Mouse (Mus musculus) cerebellum, postnatal 4 days (tissue): ENCODE measurements around the gene Muc15.

ENCODE experiments used
- DNase-seq, 2 experiments: peaks; one replicate each; pipeline ENCODE4 v3.0.0; 2022; ENCODE audit warnings: low spot score in 2 of 2, mixed read lengths in 1 of 2

Muc15 gene

DNA sequence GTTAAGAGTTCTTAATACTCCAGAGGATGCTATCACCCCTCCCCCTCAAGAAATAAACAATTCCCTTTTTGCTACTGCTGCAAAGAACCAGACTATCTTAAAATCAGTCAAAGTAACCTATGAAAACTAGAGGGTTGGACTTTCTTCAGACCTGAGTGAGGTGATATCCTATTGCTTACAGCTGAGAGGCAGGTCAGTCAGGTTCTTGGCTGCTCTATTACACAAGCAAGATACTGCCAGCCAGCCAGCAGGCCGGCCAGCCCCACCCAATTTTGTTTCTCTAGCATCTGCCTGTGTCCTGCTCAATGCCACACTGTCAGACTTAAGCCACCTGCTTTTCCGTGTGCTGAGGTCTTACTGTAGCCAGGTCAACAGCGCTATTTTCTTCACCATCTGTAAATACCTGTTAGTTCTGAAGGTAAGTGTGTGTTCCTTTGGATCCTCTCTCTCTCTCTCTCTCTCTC is at the start of gene Muc15:
TSS of gene Muc15 (plus strand) at position 51 of the 464 bp plus-strand sequence.
- no peak for DNase-seq

DNA sequence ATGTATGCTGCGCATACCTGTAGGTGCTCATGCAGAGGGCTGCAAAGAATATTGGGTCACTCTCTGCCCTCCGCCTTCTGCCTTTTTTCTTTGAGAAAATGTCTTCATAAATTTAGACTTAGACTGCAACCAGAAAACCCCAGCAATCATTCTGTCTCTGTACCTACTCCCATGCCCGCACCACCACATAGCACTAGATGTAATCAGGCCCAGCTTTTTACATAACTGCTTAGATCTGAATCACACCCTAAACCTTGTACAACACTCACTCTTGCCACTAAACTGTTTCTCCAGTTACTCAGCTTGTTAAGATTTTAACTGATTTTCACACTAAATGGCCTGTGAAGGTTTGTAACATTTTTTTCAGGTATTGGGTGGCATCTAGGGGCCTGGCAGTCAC is 11.7 kb upstream of the Muc15 start:
- DNase-seq: no peak

DNA sequence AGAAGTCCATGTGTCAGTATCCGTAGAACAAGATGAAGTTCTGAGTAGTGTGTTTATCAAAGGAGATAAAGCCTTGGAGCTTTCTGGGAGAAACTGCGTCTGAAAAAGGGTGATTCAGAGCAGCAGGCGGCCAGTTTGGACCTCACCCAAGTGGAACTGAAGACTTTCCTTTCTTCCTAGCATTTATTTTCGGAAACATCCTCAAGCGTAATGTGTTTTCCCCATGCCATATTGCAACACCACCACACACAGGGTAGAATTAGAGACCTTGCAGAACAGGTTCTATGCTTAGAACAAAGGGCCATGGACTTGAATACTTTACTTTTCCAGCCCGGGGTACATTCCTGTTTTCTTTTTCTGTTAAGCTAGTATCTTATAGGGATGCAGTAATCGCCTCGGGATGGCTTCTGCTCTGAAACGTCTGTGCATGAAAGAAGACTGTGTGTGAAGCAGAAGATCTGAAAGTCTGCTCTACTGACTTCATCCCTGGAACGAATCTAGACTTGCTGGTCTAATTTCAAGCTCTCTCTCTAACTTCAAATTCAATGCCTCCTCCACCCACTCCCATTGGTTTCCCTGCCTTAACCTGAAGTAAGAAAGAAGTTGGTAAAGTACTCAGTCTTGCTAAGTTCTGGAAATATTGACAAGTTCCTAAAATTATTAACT is 11.0 kb upstream of the Muc15 start:
- no peak for DNase-seq

DNA sequence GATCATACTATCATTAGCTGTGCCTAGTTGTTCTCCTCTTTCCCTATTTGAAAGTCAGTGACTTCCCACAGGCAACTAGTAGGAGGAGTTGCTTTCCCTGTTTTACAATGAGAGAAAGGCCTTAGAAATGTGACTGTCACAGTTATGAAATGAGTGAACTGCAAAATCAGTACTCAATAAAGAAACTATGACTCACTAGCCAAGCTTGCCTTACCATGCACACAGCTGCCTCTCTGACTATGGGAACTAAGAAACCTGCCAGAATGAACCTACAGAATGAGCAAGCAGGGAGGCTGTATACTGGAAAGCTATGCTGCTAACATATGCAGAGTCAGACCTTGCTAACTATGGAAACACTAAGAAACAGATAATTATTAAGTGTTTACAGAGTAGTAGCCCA is 2.1 kb upstream of the Muc15 start:
- no peak for DNase-seq

DNA sequence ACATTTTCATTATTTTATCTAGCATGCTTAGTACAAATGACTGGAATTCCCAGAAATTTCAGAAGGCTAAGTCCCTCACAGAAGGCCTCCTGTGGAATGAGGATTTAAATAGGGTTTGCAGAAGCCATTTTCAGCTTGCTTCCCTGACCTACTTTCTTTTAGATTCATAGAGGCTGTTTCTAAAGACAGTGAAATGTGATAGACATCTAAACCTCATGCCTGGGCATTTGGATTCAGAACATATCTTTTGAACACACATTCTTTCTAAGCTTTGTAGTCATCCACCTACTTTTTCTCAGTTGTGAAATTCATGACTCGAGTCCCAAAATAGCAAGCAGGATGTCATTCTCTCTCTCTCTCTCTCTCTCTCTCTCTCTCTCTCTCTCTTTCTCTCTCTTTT is 1.1 kb downstream of the Muc15 start:
- no peak for DNase-seq

DNA sequence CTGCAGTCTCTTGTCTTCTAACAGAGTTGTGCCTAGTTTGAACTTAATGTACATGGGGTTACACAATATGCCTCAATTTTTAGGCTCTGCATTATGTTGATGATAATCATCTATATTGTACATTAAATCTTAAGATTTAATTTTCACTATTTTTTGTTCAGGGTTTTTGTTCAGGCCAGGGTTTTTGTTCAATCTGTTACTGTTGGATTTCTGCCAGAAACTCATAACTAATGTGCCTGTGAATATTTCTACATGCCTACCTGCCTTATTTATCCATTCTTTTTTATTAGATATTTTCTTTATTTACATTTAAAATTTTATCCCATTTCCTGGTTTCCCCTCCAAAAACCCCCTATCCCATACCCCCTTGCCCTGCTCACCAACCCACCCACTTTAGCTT is 5.0 kb downstream of the Muc15 start:
- no peak for DNase-seq

DNA sequence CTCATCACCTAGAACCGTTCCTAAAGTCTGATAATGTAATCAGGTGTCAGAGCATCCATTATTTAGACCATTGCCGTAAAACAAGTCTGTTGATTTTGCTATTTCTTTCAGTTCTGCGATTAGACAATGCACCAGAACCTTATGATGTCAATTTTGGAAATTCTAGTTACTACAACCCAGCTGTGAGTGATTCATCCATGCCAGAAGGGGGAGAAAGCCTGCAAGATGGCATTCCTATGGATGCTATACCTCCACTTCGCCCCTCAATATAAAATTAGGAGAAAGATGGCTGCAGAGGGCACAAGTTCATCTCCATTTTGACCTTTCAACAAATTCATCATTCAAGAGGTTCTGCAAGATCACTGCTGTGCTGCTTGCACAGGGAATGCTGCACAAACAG is 16.1 kb downstream of the Muc15 start:
- DNase-seq: no peak

DNA sequence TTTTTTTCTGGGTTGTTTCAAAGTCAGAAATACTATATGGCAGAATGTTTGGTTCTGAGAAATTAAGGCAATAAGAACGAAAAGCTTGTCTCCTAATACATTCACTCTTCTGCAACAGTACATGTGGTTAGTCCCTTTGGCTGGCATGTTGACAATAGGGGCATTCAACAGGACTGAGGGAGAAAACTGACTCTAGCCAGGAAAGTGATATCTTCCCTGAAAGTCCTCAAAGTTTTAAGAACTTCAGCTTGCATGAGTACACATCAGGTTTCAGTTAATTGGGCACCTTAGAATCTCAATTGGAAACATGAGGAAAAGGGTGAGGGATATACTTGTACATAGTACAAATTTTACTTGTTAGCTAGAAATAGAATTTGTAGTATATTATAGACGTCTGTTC is 16.8 kb downstream of the Muc15 start:
- no peak for DNase-seq

DNA sequence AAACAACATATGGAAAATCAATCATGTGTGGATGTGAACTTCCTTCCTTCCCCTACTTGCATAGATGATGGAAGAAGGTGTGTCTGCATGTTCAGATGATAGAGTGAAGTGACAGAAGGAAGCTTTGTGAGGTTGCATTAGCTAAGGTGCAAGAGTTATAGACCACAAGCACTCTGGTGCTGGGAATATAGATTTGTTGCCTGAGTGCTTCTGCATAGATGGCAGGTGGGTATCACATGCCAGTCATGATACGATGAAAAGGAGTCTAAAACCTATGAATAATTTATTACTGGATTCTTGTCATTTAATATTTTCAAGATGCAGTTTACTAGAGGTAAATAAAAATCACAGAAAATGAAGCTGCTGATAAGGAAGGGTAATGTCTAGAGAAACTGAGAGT is 18.6 kb downstream of the Muc15 start:
- DNase-seq: no peak

DNA sequence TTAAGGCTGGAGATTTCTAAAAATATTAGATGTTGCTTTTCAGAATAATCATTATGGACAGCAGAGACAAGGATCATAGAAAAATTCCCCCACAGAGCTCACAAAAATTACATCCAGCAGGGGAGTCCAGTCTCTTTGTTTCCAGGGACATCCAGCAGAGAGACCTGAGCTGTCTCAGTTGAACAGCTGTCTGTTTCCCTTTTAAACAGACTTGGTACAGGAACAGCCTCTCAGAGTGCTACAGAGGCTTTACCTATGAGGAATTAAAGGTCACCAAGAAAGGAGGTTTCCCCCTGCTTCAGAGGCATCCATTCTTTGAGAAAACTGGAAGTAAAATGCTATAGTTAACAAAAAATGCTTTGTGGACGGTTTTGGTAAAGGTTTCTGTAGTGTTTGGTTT is 19.4 kb downstream of the Muc15 start:
- DNase-seq: no peak

DNA sequence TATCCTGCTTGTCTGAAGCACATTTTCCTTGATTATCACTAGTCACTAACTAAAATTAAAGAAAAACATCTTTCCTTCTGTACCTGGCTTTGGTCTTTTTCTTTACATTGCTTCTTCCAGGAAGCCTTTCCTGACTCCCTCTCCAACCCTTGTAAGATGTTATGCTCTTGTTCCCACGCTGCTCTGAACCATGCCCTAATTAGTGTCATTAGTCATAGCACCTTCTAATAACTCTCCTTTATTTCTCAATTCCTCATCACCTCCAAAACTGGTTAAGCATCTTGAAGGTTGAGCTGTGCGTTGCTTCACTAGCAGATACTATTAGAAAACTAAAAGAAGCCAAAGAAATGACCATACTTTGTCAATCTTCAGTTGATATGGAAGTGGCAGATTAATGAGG is 36.4 kb downstream of the Muc15 start:
- DNase-seq: no peak

DNA sequence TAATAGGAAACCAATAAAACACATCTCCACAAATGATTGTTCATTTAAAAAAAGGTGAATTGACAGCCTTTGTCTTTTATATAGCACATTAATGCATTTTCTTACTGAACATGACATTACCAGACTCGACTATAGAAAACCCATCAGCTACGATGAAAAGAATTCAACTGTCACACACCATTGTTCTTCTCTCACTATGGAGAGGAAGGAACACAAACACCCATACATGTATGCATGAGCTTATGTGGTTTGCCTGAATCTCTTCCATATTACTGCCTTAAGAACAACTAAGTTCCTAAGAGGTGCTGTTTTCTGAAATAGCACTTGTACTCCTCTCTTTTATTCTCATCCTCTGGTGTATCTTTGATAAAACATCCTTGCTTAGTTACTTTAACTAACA is 38.3 kb downstream of the Muc15 start:
- no peak for DNase-seq

DNA sequence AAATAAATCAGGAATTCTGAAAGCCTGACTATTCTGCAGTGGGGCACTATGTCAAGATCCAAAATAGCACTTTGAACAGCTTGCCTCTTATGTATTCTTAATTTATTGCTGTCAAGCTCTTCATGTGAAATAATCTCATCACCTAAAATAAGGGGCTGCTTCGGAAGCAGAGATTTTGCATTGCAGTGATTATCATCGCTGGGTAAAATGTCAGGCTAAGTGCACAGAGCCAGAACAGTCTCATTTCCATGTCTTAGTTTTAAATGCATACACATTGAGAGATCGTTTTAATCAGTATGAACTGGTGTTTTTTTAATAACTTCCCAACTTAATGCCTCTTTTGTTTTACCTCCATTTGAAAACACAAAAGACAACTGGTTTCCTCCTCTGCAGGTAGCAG is 66.3 kb downstream of the Muc15 start:
- no peak for DNase-seq
